Mouse (Mus musculus): ENCODE data around the gene Mycbp2. TPM values are rescaled to one million over a fixed set of nuclear protein-coding genes. Genes with fewer than 3 reads are reported as not detected.
A peak's percentile ranks its signal among the peaks of the same experiment; 100 is the strongest.

Mycbp2 gene
- polyA plus RNA-seq, 1 experiment from 2014 or later, result 29.0 TPM

DNA sequence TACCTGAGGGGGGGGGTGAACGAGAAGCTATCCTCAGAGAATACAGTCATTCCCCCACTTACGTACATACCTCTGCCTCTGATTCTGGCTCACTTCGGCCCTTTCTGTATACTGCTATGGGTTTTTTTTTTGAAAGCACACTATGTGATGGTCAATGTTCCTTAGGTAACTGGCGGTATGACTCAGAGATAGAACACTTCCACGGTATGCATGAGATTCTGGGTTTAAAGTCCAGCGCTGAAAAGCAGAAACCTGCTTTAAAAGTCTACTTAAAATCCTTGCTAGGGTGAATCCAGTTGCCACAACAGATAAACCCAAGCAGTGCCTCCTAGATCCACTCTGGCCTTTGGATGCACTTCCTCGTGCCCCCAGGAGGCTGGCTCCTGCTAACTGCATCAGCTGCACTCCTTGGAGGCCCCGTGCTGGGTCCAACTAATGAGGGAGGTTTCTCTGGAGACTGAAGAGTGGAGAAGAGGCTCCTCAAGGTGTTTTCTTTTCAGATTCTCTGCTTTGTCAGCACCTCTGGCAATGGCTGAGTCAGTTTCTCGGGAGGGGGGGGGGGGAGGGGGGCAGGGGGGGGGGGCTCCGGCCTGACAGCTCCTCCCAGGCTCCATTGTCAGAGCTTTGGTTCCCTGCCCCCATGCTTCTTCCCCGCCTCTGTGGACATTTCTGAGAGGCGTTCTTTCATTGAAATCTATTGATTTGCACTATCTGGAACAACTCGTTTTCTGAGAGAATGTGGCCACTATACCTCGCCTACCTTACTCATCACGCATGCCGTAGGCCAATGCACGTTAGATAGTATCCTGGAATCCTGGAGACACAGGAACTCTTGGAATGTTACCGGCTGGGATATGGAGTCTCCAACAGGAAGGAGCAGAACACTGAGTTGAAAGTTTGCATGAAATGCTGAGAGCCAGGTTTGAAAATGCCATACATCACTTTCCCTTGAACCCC, 8.1 kb upstream of the Mycbp2 start:
- ChIA-PET CTCF (no interaction called here), POLR2A (no interaction called here)
- ATAC-seq (no peak), DNase-seq (ENCODE audit: low read depth, low spot score) (no peak)
- in situ Hi-C loops (cut with MboI; ENCODE audit: low pct_unique_long_range_greater_than_20kb), result loop anchor here (5.0 kb wide), 1 partner anchor 113 kb away; no protein-coding TSS in a partner anchor
- TF ChIP-seq CTCF (IDR thresholded peaks at IDR 0.05), result no peak
- H3K27me3 ChIP-seq, result no peaks in the 10 kb centered on the region

DNA sequence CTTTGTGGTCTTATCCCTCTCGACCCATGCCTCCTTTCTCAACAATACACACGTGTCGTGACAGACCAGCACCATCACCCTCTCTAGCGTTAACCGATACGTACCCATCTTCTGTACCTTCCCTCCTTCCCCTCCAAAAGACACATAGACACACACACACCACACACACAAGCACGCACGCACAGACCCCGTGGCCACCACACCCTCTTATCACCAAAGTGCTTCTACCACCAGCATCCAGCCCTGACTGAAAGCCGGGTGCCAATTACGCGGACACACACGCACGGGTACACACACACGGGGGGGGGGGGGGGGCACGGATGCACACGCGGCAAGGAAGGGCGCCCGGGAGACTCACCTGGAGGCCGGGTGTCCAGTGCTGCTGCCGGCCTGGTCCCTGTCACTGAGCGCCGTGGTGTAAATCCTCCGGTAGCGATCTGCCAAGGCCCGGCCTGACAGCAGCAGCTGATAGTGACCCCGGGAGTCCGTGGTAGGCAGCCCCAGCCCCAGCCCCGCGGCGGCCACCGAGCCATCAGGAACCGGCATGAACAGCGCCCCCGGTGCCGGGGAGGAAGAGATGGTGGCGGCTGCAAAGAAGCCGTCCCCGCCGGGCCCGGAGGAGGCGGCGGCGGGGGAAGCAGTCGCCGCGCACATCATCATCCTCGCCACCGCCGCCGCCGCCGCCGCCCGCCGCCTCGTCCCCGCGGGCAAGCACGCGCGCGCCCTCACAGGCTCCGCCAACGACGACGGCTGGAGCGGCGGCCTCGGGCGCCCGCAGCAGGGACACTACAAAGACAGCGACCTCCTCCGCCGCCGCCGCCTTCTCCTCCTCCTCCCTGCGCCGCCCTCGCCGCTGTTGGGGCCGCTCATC, 521 bp downstream of the Mycbp2 start:
- POLR2A ChIA-PET, result no interaction called here
- TF ChIP-seq CTCF (IDR thresholded peaks at IDR 0.05), result no peak
- DNase-seq (ENCODE audit: low read depth, low spot score) (no peak), ATAC-seq (peak; percentile 40)
- CTCF ChIA-PET, result no interaction called here
- in situ Hi-C loops (cut with MboI; ENCODE audit: low pct_unique_long_range_greater_than_20kb), result no loop called here
- no peaks in the 10 kb centered on the region for H3K27me3 ChIP-seq

DNA sequence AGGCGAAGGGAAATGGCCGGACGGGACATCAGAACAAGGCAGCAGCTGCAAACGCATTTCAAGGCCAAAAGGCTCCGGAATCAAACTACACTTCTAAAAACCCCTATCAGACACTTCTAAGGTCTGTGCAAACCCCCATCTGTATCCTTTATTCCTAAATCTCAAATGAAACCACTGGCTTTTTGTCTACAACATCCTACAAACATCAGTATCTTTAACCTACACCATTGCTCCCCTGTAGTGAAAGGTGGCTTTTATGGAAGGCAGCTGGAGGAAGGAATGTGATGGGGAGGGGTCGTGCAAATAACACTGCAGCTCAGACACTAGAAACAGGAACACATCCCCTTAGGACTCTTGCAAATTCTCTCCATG, 1.1 kb downstream of the Mycbp2 start:
- no peak for DNase-seq (ENCODE audit: low read depth, low spot score)
- POLR2A ChIA-PET, result no interaction called here
- no peak for TF ChIP-seq CTCF (IDR thresholded peaks at IDR 0.05)
- in situ Hi-C loops (cut with MboI; ENCODE audit: low pct_unique_long_range_greater_than_20kb), result no loop called here
- H3K27me3 ChIP-seq, result no peaks in the 10 kb centered on the region
- ATAC-seq, result no peak
- CTCF ChIA-PET, result no interaction called here

DNA sequence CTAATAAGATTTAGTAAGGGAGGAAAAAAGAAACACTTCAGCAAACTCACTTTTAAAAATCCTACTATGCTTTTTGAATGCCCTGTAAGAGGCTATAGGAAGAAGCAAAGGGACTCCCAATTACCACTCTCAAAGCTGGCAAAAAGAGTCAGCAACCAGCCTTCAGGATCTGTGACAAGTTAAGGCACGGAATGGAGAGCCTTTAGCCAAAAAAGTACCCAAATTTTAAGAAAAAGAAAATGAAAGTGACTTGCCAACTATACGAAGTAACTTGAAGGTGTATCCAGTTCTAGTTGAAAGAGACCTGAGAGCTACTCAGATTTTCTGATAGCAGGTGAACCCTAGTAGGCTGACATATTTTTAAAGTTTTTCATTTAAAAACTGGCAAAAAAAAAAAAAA, 1.6 kb downstream of the Mycbp2 start:
- TF ChIP-seq CTCF (IDR thresholded peaks at IDR 0.05), result no peak
- CTCF ChIA-PET, result interaction anchor here (1.1 kb wide), 1 partner anchor 154 kb away, joined by 3 read pairs; no protein-coding TSS in a partner anchor

DNA sequence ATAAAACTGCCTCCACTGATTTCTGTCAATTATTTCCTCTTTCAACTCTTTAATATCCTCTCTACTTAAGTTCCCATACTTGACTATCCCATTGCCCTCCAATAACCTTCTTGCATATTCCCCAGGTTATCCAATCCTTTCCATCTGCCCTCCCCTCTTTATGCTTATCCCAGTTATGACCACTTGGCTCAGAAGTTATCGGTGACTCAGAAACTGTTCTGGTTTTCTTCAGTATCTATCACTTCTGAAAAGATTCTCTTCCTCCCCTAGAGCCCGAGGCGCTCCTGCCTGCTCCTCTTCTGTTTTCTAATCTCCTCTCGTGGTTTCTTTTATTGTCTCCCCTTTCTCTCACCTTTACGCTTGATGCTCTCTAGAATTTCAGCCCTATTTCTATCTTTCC, 2.8 kb downstream of the Mycbp2 start:
- no peaks in the 10 kb centered on the region for H3K27me3 ChIP-seq
- POLR2A ChIA-PET, result no interaction called here
- in situ Hi-C loops (cut with MboI; ENCODE audit: low pct_unique_long_range_greater_than_20kb), result no loop called here
- no peak for TF ChIP-seq CTCF (IDR thresholded peaks at IDR 0.05)
- CTCF ChIA-PET, result no interaction called here
- no peak for ATAC-seq
- no peak for DNase-seq (ENCODE audit: low read depth, low spot score)

More for the DNA sequence above, 1.6 kb downstream of the Mycbp2 start:
- DNase-seq (ENCODE audit: low read depth, low spot score) (no peak), ATAC-seq (no peak)
- in situ Hi-C loops (cut with MboI; ENCODE audit: low pct_unique_long_range_greater_than_20kb), result no loop called here
- no peaks in the 10 kb centered on the region for H3K27me3 ChIP-seq
- POLR2A ChIA-PET, result no interaction called here

DNA sequence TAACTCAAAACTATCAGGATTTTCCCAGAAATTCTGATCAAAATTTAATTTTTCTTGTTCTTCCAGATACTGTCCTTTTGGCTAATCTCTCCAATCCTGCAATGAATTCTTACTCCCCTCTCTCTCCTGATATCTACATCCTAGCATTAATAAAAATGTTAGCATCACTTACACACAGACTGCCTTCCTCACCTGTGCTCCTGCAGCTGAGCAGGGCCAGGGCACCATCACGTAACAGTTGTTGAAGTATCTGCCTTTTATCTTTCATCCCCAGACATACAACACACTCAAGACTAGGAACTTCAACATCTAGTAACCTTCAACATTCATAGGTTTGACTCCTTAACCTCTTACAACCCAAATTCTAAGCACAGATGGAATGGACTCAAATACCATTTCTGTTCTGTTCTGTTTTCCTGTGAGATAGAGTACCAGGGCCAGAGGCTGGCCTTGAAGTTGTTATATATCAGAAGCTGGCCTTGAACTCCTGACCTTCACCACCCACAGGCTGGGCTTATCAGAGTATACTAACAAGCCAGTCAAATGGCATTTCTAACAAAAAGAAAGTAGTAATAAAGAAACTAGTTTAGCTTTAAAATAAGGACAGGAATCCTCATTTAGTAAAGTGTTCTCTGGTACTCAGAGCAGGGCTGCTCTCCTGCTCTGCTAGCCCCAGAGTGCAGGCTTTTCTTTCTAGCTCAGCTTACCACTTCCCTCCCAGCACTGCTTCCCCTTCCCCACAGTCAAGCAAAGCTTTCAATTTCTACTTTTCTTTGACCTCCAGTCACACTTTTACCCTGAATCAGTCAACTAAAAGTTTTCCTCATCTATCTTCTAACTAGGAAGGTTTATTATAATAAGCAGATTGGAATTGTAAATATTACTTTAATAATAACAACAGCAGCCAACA, 5.0 kb downstream of the Mycbp2 start:
- TF ChIP-seq CTCF (IDR thresholded peaks at IDR 0.05), result no peak
- POLR2A ChIA-PET, result interaction anchor here (0.8 kb wide), 1 partner anchor 124 kb away, joined by 3 read pairs; no protein-coding TSS in a partner anchor
- CTCF ChIA-PET, result no interaction called here

DNA sequence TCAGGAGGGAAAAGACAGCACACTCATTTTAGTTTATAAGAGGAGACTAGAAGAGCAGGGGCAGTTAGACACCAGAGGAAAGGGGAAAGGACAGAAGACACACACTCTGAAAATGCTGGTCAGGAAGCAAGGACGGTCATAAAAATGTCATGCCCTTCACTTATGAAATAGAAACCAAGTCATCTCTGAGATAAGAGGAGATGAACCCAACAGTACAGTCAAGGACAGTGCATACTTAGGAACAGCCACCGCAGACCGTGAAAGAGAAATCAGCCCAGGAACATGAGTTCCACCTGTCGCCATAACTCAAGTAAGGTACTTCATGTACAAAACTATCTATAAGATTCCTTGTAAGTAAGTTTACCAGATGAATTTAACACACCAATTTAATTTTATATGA, 33.7 kb downstream of the Mycbp2 start:
- in situ Hi-C loops (cut with MboI; ENCODE audit: low pct_unique_long_range_greater_than_20kb), result no loop called here
- CTCF ChIA-PET, result no interaction called here
- TF ChIP-seq CTCF (IDR thresholded peaks at IDR 0.05), result no peak

More for the DNA sequence above, 5.0 kb downstream of the Mycbp2 start:
- ATAC-seq (no peak), DNase-seq (ENCODE audit: low read depth, low spot score) (no peak)
- H3K27me3 ChIP-seq, result no peaks in the 10 kb centered on the region
- in situ Hi-C loops (cut with MboI; ENCODE audit: low pct_unique_long_range_greater_than_20kb), result no loop called here

DNA sequence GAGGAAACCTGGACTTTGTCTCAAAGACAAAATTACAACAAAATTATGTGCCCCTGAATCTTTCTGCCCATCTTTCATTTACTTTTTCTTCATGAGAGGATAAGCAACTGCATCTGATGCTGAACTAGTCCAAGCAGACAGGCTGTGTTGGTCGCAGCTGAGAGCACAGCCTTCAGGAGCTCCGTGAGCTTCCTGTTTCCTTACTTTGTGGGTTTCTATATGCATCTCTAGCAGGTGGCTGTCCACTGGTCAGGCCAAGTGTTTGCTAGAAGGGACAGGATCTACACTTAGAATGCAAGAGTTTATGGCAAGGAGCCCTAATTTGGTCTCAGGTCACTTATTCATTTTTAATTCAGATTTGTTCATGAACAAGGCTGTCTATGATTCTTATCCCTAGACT, 50.4 kb downstream of the Mycbp2 start:
- DNase-seq (ENCODE audit: low read depth, low spot score) (no peak), ATAC-seq (no peak)
- no peaks in the 10 kb centered on the region for H3K27me3 ChIP-seq
- no peak for TF ChIP-seq CTCF (IDR thresholded peaks at IDR 0.05)
- ChIA-PET POLR2A (no interaction called here), CTCF (no interaction called here)
- in situ Hi-C loops (cut with MboI; ENCODE audit: low pct_unique_long_range_greater_than_20kb), result no loop called here

More for the DNA sequence above, 33.7 kb downstream of the Mycbp2 start:
- no peak for DNase-seq (ENCODE audit: low read depth, low spot score)
- no peaks in the 10 kb centered on the region for H3K27me3 ChIP-seq
- ATAC-seq, result no peak
- POLR2A ChIA-PET, result no interaction called here

DNA sequence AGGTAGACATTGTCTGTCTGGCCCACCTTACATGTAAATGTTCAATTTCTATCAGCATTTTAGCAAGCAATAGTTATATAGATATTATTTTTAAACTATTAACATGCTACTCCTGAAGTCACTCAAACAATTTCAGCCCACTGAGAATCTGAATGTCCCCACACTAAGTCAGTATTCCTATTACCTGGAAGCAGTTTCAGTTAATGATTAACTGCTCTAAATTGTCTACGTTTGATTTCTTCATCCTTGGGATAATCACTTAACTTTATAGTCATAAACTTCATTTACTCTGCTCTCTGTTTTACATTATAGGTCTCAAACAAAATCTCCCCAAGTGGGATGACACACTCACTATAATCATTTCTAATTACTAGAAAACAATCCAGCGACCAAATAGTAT, 60.0 kb downstream of the Mycbp2 start:
- in situ Hi-C loops (cut with MboI; ENCODE audit: low pct_unique_long_range_greater_than_20kb), result no loop called here
- CTCF ChIA-PET, result interaction anchor here (0.9 kb wide), 1 partner anchor 184 kb away, joined by 3 read pairs; no protein-coding TSS in a partner anchor
- no peak for ATAC-seq

DNA sequence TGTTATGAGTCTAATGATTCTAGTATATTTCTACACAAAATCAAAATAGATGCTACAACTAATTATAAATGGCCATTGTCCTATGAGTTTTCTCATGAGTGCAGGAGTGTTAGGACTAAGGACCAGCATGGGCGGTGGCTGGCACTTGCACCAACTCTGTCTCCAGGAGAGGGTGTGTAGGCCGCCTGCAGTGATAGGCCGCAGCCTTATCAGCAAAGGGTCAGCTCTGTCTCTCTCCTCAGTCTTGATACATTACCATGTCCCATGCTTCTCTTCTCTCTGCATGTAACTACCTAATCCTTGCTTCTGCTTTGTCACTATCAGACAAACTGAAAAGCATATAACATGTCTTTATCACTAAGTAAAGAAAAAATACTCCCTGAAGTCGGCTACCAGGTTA, 69.9 kb downstream of the Mycbp2 start:
- TF ChIP-seq CTCF (IDR thresholded peaks at IDR 0.05), result no peak
- POLR2A ChIA-PET, result no interaction called here
- CTCF ChIA-PET, result no interaction called here

More for the DNA sequence above, 60.0 kb downstream of the Mycbp2 start:
- no peak for DNase-seq (ENCODE audit: low read depth, low spot score)
- H3K27me3 ChIP-seq, result no peaks in the 10 kb centered on the region
- no peak for TF ChIP-seq CTCF (IDR thresholded peaks at IDR 0.05)
- POLR2A ChIA-PET, result no interaction called here

More for the DNA sequence above, 69.9 kb downstream of the Mycbp2 start:
- H3K27me3 ChIP-seq, result no peaks in the 10 kb centered on the region
- in situ Hi-C loops (cut with MboI; ENCODE audit: low pct_unique_long_range_greater_than_20kb), result no loop called here
- no peak for DNase-seq (ENCODE audit: low read depth, low spot score)
- no peak for ATAC-seq

All from Patski (cell line).